Mouse (Mus musculus): ENCODE measurements around the gene Troap. TPM values are rescaled to one million over a fixed set of nuclear protein-coding genes. Genes with fewer than 3 reads are reported as not detected.

Troap gene
- polyA plus RNA-seq, 1 experiment from 2014 or later = 38.3 TPM

DNA sequence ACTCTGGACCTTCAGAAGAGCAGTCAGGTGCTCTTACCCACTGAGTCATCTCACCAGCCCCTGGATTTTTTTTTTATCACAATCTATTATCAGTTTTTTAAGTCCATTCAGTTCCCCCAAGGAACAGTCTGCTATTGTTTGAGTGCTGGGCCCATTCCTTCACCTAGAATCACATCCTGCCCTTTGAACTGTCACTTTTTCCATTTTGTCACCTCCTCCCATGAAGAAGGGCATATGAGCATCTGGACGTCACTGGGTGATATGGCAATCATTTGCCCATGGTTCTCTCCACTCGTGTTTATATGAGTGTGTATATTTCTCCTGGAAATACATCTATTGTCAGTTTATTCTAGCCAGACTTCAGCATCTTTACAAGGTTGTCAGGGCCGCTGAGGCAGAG is 33.5 kb downstream of the Troap start:
- ATAC-seq (ENCODE audit: low FRiP score, low read depth) = no peak
- 83% methylated on average over 3 of the region's 3 CpGs for WGBS

DNA sequence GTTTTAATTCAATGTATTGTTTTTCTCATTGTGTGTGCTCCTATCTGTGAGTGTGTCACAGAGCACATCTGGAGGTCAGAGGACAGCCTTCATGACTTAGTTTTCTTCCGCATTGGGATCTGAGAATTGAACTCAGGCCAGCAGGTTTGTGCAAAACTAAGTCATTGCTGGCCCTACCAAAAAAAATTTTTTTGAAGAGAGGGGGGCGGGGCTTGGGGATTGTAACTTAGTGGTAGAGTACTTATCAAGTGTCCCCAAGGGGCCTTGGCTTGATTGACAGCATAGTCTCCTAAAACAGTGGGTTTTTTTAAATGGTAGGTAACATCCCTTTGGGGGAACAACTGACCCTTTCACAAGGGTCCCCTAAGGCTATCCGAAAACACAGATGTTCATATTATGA is 36.8 kb downstream of the Troap start:
- H3K27ac ChIP-seq (replicated peaks) = no peak overlapping the region
- H3K36me3 ChIP-seq = no peaks in the 10 kb centered on the region
- ATAC-seq (ENCODE audit: low FRiP score, low read depth) = no peak
- H3K4me1 ChIP-seq = no peaks in the 10 kb centered on the region
- no peak overlapping the region for H3K4me3 ChIP-seq
- H3K4me2 ChIP-seq (replicated peaks) = no peak overlapping the region
- no peaks in the 10 kb centered on the region for H3K9me3 ChIP-seq
- no peak overlapping the region for H3K9ac ChIP-seq (replicated peaks)
- no peaks in the 10 kb centered on the region; the same call in 1 of the 2 replicates for H3K27me3 ChIP-seq
- 91% methylated on average over 3 of the region's 3 CpGs for WGBS

More for the DNA sequence above, 33.5 kb downstream of the Troap start:
- Histone ChIP-seq H3K9me3 (no peaks in the 10 kb centered on the region), H3K9ac (replicated peaks) (no peak overlapping the region), H3K4me3 (no peak overlapping the region), H3K4me2 (replicated peaks) (no peak overlapping the region), H3K4me1 (no peaks in the 10 kb centered on the region), H3K36me3 (no peaks in the 10 kb centered on the region), H3K27me3 (no peaks in the 10 kb centered on the region; the same call in 1 of the 2 replicates), H3K27ac (replicated peaks) (no peak overlapping the region)

DNA sequence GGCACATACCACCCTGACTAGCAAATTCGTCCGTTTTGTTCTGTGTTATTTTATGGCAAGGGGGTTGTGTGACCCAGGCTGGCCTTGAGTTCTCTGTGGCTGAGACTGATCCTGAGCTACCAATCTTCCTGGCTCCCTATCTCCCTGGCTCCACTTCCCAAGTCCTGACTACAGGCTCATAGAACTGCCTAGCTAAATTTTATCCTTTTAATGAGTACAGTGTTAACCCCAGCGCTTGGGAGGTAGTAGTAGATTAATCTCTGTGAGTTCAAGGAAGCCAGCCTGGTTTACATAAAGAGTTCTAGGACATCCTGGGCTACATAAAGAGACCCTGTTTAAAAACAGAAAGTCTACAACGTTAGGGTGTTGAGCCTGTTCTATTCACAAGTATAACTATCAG is 37.4 kb downstream of the Troap start:
- no peak for ATAC-seq (ENCODE audit: low FRiP score, low read depth)
- 68% methylated on average over 4 of the region's 4 CpGs for WGBS

DNA sequence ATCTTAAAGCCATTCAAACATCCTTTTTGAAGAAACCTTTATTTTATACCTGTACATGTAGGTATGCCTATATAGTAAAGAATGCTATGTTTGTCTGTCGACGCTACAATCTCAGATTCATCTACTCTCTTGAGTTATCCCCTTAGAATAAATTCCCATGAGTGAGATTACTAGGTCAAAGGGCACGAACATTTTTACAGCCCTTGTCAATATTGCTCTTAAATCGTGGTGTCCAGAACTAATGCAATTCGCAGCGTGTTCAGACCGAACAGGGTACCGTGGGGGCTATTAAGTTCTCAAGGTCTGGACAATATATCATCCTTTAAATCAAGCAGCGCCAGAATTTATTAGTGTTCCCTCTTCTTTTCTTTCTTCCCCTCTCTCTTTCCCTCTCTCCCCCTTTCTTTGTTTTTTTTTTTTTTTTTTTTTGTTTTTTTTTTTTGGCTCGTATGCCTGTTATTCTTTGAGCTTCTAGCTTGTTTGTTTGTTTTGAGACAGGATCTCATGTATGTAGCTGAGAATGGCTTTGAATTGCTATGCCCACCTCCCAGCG is 38.5 kb downstream of the Troap start:
- H3K27me3 ChIP-seq = no peaks in the 10 kb centered on the region; the same call in 1 of the 2 replicates
- no peak for ATAC-seq (ENCODE audit: low FRiP score, low read depth)
- 69% methylated on average over 11 of the region's 11 CpGs for WGBS

More for the DNA sequence above, 37.4 kb downstream of the Troap start:
- H3K4me2 ChIP-seq (replicated peaks) = no peak overlapping the region
- H3K9me3 ChIP-seq = no peaks in the 10 kb centered on the region
- no peak overlapping the region for H3K4me3 ChIP-seq
- H3K9ac ChIP-seq (replicated peaks) = no peak overlapping the region
- H3K36me3 ChIP-seq = no peaks in the 10 kb centered on the region
- no peaks in the 10 kb centered on the region for H3K4me1 ChIP-seq
- no peak overlapping the region for H3K27ac ChIP-seq (replicated peaks)
- H3K27me3 ChIP-seq = no peaks in the 10 kb centered on the region; the same call in 1 of the 2 replicates

GRCm38 (mm10) chr15:99113396-99113975 is 39.1 kb downstream of the Troap start:
- Histone ChIP-seq H3K4me2 (replicated peaks) (no peak overlapping the region), H3K27me3 (no peaks in the 10 kb centered on the region; the same call in 1 of the 2 replicates), H3K27ac (replicated peaks) (no peak overlapping the region), H3K4me3 (no peak overlapping the region), H3K4me1 (no peaks in the 10 kb centered on the region), H3K9ac (replicated peaks) (no peak overlapping the region), H3K36me3 (no peaks in the 10 kb centered on the region), H3K9me3 (no peaks in the 10 kb centered on the region)
- WGBS = 7% methylated on average over 9 of the region's 9 CpGs
- no peak for ATAC-seq (ENCODE audit: low FRiP score, low read depth)

More for the DNA sequence above, 38.5 kb downstream of the Troap start:
- H3K9me3 ChIP-seq = no peaks in the 10 kb centered on the region
- H3K4me2 ChIP-seq (replicated peaks) = no peak overlapping the region
- no peak overlapping the region for H3K9ac ChIP-seq (replicated peaks)
- H3K4me3 ChIP-seq = no peak overlapping the region
- H3K4me1 ChIP-seq = no peaks in the 10 kb centered on the region
- H3K27ac ChIP-seq (replicated peaks) = no peak overlapping the region
- H3K36me3 ChIP-seq = no peaks in the 10 kb centered on the region

DNA sequence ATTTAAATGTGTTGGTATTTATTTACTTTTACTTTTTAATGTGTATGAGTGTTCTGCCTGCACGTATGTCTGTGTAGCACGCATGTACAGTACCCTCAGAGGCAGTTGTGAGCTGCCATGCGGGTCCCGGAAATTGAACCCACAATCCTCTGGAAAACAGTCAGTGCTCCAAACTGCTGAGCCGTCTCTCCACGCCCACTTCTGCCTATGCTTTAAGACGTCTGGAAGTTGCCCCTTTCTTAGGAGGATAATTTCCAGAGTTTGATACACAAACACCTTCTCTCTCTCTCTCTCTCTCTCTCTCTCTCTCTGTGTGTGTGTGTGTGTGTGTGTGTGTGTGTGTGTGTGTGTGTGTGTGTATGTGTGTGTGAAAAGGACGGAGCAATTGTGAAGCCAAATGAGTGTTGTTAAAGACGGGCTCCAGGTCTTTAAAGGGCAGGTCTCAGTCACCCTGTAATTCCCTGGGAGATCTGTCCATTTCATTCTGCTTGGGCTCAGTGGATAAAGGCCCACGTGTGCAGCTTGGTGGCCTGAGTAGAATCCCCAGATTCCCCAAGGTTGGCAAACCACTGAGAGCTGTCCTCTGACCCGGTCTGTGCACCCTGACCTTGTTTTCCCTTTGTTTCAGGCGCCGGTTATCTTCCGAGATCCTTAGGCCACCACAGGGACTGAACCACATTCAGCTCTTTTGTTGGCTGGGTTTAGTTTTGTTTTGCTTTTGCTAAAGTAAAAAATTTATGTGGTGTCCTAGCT is 40.1 kb downstream of the Troap start:
- Histone ChIP-seq H3K4me3 (no peak overlapping the region), H3K4me2 (replicated peaks) (no peak overlapping the region), H3K4me1 (no peaks in the 10 kb centered on the region), H3K36me3 (no peaks in the 10 kb centered on the region), H3K9ac (replicated peaks) (no peak overlapping the region), H3K9me3 (no peaks in the 10 kb centered on the region), H3K27me3 (no peaks in the 10 kb centered on the region; the same call in 1 of the 2 replicates), H3K27ac (replicated peaks) (no peak overlapping the region)
- ATAC-seq (ENCODE audit: low FRiP score, low read depth) = no peak
- 45% methylated on average over 14 of the region's 14 CpGs for WGBS

DNA sequence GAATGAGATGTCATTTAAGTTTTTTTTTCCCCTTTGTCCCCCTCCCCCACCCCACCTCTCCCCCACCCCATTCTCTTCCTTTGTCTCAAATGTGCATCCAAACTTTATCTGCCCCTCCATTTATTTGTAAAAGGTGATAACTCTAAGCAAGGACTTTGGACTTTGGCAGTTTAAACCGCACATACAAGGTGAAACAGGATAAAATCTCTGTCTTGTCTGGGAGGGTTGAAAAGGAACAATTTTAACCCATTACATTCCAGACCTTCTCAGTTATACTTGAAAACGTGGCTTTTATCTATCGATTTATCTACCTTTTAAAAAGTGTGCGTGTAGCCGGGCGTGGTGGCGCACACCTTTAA is 40.7 kb downstream of the Troap start:
- Histone ChIP-seq H3K9me3 (no peaks in the 10 kb centered on the region), H3K27ac (replicated peaks) (no peak overlapping the region), H3K4me3 (no peak overlapping the region), H3K27me3 (no peaks in the 10 kb centered on the region; the same call in 1 of the 2 replicates), H3K4me2 (replicated peaks) (no peak overlapping the region), H3K36me3 (no peaks in the 10 kb centered on the region), H3K9ac (replicated peaks) (no peak overlapping the region), H3K4me1 (no peaks in the 10 kb centered on the region)
- no peak for ATAC-seq (ENCODE audit: low FRiP score, low read depth)
- WGBS = 87% methylated on average over 7 of the region's 7 CpGs

DNA sequence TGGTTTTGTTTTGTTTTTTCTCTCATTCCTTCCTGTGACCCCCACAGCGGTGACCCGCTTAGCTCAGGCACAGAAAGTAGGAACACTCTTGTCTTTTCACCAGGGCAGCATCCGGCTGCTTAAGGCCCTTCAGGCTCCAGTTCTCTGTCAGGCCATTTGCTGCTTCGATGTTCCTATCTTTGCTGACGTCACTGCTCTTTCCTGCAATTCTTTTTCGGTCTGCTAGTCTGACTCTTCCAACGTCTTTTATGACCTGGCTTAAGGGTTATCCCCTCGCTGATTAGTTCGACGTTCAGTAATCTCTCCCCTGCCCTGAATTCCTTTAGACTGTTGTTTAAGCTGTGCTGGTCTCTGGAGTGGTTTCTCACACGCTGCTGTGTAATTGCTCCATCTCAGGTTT is 42.2 kb downstream of the Troap start:
- H3K4me1 ChIP-seq = peaks cover 6% of the 10 kb centered on the region; the same call in 1 of the 2 replicates
- no peak for ATAC-seq (ENCODE audit: low FRiP score, low read depth)
- WGBS = 56% methylated on average over 11 of the region's 11 CpGs
- H3K4me3 ChIP-seq = no peak overlapping the region
- H3K9ac ChIP-seq (replicated peaks) = no peak overlapping the region
- H3K4me2 ChIP-seq (replicated peaks) = no peak overlapping the region
- 0 out of 2 replicates have a peak, but pooled peaks cover 3% of the 10 kb centered on the region for H3K27me3 ChIP-seq
- H3K27ac ChIP-seq (replicated peaks) = no peak overlapping the region
- H3K9me3 ChIP-seq = no peaks in the 10 kb centered on the region
- no peaks in the 10 kb centered on the region for H3K36me3 ChIP-seq

DNA sequence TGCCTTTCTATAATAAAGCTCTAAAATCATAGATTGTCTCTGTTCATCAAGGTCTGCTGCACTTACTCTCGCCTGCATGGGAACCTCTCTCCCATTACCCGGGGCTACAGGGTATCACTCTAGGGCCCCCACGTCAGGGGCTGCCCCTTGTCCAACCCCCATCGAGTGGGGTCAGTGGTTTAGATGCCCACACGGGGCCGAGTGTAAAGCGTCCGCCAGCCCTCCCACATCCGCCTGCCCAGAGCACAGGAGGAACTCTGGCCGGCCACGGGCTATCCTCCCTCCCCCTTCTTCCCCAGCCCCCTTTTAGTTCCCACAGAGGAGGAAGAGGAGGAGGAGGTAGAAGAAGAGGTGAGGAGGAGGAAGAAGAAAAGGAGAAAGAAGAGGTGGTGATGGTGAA is 46.4 kb downstream of the Troap start:
- Histone ChIP-seq H3K4me1 (peaks cover 11% of the 10 kb centered on the region; the same call in 1 of the 2 replicates), H3K9me3 (no peaks in the 10 kb centered on the region), H3K36me3 (no peaks in the 10 kb centered on the region), H3K27me3 (peaks cover 10% of the 10 kb centered on the region; the same call in 1 of the 2 replicates), H3K4me2 (replicated peaks) (no peak overlapping the region), H3K27ac (replicated peaks) (no peak overlapping the region), H3K4me3 (no peak overlapping the region), H3K9ac (replicated peaks) (no peak overlapping the region)
- ATAC-seq (ENCODE audit: low FRiP score, low read depth) = no peak
- 21% methylated on average over 11 of the region's 11 CpGs for WGBS

GRCm38 (mm10) chr15:99122642-99123041 is 48.3 kb downstream of the Troap start:
- Histone ChIP-seq H3K27ac (replicated peaks) (no peak overlapping the region), H3K4me2 (replicated peaks) (no peak overlapping the region), H3K4me3 (no peak overlapping the region), H3K27me3 (peaks cover 10% of the 10 kb centered on the region; the same call in 1 of the 2 replicates), H3K36me3 (no peaks in the 10 kb centered on the region), H3K4me1 (peaks cover 12% of the 10 kb centered on the region; the same call in 1 of the 2 replicates), H3K9me3 (no peaks in the 10 kb centered on the region), H3K9ac (replicated peaks) (no peak overlapping the region)
- 81% methylated on average over 2 of the region's 2 CpGs for WGBS
- ATAC-seq (ENCODE audit: low FRiP score, low read depth) = no peak

- peak within 1 kb of the TSS; percentile 73 for H3K4me2 ChIP-seq (replicated peaks)
- peaks cover 29% of the 10 kb centered on the region for H3K4me1 ChIP-seq
- ATAC-seq (ENCODE audit: low FRiP score, low read depth) = no peak
- H3K9ac ChIP-seq (replicated peaks) = peak within 1 kb of the TSS; percentile 90
- H3K27me3 ChIP-seq = peaks cover 9% of the 10 kb centered on the region; the same call in 1 of the 2 replicates
- H3K27ac ChIP-seq (replicated peaks) = peak within 1 kb of the TSS; percentile 96
- no peaks in the 10 kb centered on the region for H3K36me3 ChIP-seq
- 2% methylated on average over 12 of the region's 12 CpGs for WGBS
- peak within 1 kb of the TSS; percentile 82 for H3K4me3 ChIP-seq
- no peaks in the 10 kb centered on the region for H3K9me3 ChIP-seq
These were observed 51.3 kb downstream of the Troap start, which contains the start of gene Spats2 for GRCm38 (mm10) chr15:99125711-99126080. Spats2 (plus strand) TSS chr15:99125916.

Data from midbrain, embryonic 12.5 days (tissue).